Mouse (Mus musculus): ENCODE measurements at regions not wholly inside any gene's neighbourhood (a gene's known extent, or its start where the extent isn't known, plus 50 kb on each side); places are given as distances from the start of the nearest gene placed in this dataset.

GRCm38 (mm10) chr5:119060886-119061285 lies 500.4 kb downstream of the Med13l start:
- DNase-seq (ENCODE audit: low spot score) = no peak

GRCm38 (mm10) chr5:119062478-119062877 lies 502.0 kb downstream of the Med13l start:
- no peak for DNase-seq (ENCODE audit: low spot score)

GRCm38 (mm10) chr5:119066666-119067065 lies 506.2 kb downstream of the Med13l start:
- DNase-seq (ENCODE audit: low spot score) = no peak

- DNase-seq (ENCODE audit: low spot score) = no peak
Measured at GRCm38 (mm10) chr5:119069765-119070333, 509.4 kb downstream of the Med13l start.

DNA sequence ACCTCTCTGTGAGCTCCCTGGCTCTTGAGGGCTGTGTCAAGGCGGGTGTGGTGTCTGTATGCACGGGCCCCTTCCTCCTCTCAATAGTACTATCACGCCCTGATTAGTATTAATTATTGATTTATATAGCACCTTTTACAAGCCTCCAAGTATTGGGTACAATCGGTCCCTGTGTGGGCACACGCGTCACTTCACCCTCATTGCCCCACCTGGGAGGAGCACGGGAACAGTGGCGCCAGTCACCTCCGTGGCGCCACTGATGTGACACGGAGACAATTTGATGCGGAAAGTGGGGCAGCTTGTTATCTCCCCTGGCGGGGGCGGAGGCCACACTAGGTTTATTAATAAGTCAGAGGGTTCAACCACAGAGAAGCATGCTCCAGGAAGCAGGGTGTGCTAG lies 512.2 kb downstream of the Med13l start:
- DNase-seq (ENCODE audit: low spot score) = no peak

DNA sequence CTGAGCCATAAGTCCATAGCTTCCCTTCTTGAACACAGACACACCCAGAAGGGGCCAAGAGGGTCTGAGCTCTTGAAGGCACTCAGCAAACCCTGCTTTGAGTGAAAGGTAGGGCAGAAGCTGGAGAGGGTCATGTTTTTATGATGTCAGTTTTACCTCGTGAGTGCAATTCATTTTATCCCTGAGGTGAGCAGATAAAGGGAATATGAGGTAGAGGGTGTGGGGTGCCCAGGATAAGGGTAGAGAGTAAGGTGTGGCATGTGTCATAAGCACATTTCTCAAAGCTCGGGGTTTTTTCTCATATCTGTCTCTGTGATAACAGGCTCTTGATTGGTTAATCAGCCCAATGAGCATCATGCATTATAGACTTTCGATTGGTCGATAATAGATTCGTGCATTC lies 520.3 kb downstream of the Med13l start:
- DNase-seq (ENCODE audit: low spot score) = no peak

GRCm38 (mm10) chr5:119082895-119083294 lies 522.4 kb downstream of the Med13l start:
- no peak for DNase-seq (ENCODE audit: low spot score)

DNA sequence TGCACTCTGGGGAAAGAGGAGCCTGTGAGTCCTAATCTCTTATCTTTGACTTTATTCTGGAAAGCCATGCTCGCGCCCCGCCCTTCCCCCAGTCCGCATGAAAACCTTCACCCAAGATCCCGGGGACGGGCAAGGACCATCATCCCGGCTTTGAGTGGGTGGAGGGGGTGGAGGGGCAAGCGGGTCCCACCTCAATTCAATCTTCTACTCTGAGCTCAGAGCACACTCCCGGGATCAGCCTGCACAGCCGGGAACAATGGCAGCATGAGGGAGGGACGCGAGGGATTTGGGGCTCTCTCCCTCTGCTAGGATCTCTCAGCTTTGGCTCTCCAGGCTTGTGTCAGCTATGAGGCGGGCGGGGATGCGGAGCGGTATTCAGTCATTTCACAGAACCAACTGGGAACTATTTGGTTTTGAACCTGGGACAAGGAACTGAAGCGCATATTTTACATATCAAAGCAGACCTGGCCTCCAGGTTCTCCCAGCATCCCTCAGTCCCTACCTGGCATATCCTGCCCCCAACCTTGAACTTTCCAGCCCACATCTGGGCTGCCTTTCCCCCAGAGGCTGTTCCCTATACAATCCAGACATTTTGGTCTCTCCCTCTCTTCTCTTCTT lies 537.2 kb downstream of the Med13l start:
- DNase-seq (ENCODE audit: low spot score) = no peak

DNA sequence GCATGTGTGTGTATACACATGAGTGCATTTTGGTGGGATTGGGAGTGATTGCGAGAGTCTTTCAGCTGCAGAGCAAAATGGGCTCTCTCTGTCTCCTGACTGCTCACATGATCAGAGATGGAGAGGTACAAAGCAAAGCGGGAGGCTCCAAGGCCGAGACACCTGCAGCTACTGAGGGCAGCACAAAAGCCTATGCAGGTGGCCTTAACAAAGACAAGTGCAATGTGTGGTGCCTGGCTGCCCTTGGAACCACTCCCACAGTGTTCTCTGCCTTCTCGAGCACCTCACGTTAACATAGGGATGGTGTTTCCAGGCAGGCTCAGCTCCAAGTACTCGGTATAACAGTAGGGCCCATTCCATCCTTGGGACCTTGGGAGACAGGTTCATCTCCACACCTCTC lies 539.3 kb downstream of the Med13l start:
- DNase-seq (ENCODE audit: low spot score) = no peak

DNA sequence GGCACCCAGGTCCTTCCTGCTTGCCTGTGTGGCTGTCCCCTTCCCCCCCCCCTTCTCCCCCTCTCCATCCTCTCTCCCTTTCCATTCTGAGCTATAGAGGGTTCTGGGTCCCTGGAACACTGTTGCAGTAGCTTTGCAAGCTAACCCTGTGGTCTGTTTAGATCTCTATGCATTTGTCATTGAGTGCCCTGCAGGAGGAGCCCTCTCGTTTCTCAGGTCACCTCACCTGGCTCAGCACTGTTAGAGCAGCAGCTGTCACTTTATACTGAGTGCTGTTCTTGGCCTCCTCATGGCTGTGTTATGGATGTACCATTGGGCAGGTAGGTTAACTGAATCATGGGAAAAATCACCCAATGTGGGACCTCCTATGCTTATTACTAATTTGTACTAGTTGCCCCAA lies 543.0 kb downstream of the Med13l start:
- no peak for DNase-seq (ENCODE audit: low spot score)

DNA sequence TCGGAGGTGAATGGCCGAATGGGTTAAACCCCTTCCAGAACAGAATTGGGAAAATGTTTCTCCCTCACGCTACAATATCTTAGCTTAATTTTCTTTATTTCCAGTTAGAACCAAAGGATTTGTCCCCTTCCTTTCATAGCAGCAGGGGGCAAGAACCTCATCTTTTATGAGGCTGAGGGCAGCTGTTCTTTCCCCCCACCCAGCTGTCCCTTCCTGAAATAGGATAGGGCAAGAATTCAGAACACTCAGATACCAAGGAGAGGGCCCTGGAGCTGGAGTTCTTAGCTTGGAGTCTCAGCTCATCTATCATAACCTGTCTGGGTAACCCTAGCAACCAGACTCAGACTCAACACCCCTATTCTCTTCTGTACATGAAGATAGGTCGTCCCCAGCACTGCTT lies 547.4 kb downstream of the Med13l start:
- no peak for DNase-seq (ENCODE audit: low spot score)

DNA sequence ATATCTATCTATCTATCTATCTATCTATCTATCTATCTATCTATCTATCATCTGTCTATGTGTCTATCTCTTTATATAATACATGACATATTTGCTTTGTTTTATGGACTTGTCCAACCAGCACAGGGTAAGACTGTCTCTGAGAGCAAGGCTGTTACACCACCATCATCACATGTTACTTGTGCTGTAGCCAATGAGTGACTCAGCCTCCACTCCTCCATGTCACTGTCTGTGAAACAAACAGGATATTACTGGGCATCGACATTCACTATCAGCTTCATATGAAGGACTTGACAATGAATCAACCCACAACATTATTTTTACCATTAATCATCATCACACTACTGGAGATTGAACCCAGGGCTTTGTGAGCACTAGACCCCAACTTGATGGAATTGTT lies 549.0 kb downstream of the Med13l start:
- no peak for DNase-seq (ENCODE audit: low spot score)

- no peak for DNase-seq (ENCODE audit: low spot score)
Measured at GRCm38 (mm10) chr5:119114074-119114473, 553.6 kb downstream of the Med13l start.

DNA sequence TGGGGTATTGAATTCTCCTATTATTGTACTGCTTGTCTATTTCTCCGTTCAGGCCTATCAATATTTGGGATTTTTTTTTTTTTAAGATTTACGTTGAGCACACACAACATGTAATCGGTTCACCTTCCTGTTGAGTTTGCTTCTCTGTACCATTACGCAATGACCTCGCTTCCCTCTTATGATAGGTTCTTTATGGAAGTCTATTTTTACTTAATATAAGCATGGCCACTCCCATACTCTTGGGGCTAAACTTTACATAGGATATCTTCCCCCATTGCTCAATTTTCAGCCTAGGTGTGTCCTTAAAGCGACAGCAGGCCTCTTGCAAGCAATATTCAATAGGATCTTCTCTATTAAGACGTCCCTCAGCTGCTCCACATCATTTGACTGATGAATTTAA lies 544.7 kb upstream of the Tbx3 start:
- DNase-seq (ENCODE audit: low spot score) = no peak

DNA sequence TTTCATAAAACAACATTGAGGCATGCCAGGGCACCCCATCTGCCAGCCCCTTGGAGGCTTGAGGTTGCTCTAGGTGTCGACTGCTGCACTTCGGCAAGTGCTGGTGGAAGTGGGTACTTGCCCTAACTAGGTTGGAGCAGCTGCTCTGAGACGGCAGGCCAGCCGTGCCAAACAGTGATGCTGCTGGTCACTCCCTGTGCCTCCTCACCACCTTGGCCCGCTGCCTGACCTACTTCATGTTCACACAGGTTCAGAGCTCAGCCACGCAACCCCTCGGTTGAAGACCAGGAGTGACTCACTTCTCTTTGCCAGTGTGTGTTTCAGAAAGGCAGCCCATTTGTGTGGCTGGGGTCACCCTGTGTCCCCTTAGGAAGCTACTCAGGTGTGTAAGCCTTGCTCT lies 540.3 kb upstream of the Tbx3 start:
- peak; percentile 51 for DNase-seq (ENCODE audit: low spot score)

DNA sequence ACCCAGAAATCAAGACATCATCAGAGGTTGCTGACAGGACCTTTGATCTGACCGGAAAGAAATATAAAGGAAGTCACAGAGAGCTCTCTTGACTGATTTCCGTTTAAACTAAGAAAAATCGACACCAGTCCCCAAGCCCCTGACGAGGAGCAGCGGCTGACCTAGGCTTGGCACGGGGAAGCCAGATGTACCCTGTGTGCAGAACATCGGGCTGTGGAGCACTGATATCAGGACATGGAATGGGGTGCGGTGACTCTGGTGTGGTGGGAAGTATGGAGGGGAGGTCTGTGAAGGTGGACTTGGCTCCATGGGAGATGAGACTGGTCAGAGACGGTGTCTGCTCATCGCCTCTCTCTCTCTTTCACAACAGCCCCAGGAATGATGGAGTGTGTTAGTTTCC lies 539.0 kb upstream of the Tbx3 start:
- no peak for DNase-seq (ENCODE audit: low spot score)

DNA sequence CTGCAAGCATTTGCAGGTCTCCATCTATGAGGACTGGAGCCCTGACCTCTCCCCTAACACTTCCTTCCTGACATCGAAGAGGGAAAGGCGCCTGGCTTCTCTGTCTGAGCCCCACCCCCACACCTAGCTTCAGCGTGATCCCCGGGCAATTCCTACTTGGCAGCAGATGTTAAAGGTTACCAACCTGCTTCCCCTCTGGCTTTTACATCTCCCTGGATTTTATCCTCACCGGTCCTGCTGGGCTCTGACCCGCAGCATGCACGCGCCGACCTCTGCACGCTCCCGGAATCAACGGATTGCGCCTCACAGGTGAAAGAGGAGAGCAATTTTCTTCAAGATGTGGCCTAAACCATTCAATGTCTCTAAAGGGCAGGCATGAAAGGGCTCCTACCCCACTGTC lies 537.1 kb upstream of the Tbx3 start:
- no peak for DNase-seq (ENCODE audit: low spot score)

- no peak for DNase-seq (ENCODE audit: low spot score)
Measured at GRCm38 (mm10) chr5:119136916-119137315, 533.6 kb upstream of the Tbx3 start.

DNA sequence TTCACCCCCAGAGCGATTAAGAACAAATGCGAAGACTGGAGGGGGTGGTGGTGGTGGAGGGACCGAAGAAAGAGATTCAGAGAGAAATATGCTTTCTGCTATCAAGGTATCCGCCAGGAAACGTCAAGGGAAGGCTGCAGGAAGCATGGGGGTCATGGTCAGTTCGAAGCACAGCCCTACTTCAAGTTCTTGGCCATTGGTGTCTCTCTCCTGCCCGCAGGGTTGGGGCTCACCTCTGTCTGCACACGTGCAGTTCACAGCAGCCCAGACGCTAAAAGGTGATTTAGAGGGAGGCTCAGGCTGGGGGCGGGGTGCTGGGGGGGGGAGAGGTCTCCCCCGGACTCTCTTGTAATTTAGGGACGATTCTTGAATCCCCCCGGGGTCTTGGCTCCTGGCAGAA lies 533.1 kb upstream of the Tbx3 start:
- DNase-seq (ENCODE audit: low spot score) = peak; percentile 29

GRCm38 (mm10) chr5:119137821-119138221 lies 532.6 kb upstream of the Tbx3 start:
- DNase-seq (ENCODE audit: low spot score) = peak; percentile 41

GRCm38 (mm10) chr5:119138293-119138692 lies 532.2 kb upstream of the Tbx3 start:
- DNase-seq (ENCODE audit: low spot score) = peak; percentile 30

GRCm38 (mm10) chr5:119139336-119139735 lies 531.1 kb upstream of the Tbx3 start:
- DNase-seq (ENCODE audit: low spot score) = no peak

DNA sequence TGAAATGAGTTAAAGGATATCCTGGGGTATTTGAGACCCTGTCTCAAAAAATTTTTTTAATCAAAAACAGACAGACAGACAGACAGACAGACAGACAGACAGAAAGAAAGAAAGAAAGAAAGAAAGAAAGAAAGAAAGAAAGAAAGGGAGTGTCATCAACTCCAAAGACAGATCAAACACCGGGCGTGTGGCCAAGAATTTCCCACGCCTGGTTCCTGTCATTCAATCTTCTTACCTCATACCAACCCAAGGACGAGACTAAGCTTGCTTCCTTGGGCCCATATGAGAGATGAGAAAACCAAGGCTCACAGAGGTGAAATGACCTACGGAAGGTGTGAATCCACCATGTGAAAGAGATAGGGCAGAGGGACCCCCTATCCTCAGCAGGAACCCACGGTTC lies 530.7 kb upstream of the Tbx3 start:
- DNase-seq (ENCODE audit: low spot score) = no peak

GRCm38 (mm10) chr5:119143411-119143810 lies 527.1 kb upstream of the Tbx3 start:
- no peak for DNase-seq (ENCODE audit: low spot score)
